23 mouse cellular contexts compared by ENCODE assay signal in the genomic region with DNA sequence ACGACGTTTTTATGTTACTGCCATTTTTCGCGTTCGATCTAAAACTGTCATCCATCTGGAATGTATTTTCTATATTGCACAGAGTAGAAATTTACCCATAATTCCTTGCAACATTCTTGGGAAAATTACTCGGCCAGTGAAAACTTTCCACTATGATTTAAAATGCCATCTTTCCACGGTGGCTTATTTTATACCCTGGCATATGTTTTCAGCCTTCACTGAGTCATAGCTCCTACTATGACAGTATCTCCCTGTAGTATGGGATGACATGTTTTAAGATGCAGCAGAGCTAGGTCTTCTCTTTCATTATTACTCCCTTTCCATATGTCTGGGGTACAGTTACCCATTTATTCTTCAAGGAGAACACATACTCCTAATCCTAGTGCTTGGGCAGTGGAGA.
DNase-seq lines count a peak whose midpoint lies in the region; ATAC-seq lines count a peak whose summit lies in the region.
"Had no signal": no experiment of that assay in that cellular context is flagged by ENCODE, and none has a peak within 500 bp of the region (broad histone marks: within the 10 kb centered on the region; RNA-seq: fewer than 3 reads in every experiment).

No protein-coding gene starts in this region.

- no peak overlapping the region for H3K4me3 ChIP-seq in hindbrain, embryonic 12.5 days

- no peak overlapping the region for H3K27ac ChIP-seq in hindbrain, embryonic 12.5 days

- peak; percentile 97 for ATAC-seq in frontal cortex, adult (ENCODE audit: low TSS enrichment)
- no peak for ATAC-seq in hindbrain, embryonic 12.5 days (ENCODE audit: low FRiP score)
- ATAC-seq: activated CD4-positive, CD25-positive, alpha-beta regulatory T cell, adult 4 months; CD4-positive, CD25-positive, alpha-beta regulatory T cell, adult 4 months; Patski had no signal

- H3K9me3 ChIP-seq in hindbrain, embryonic 12.5 days (replicated peaks): no peaks in the 10 kb centered on the region

- no peaks in the 10 kb centered on the region for H3K36me3 ChIP-seq in hindbrain, embryonic 12.5 days
- H3K36me3 ChIP-seq: G1E had no signal

- DNase-seq in frontal cortex, postnatal 25 days (ENCODE audit: low spot score in 2 of 2): no peak
- peak; percentile 21 for DNase-seq in right cerebral cortex, adult 18-20 months
- no peak for DNase-seq in right cerebral cortex, postnatal 10 days (ENCODE audit: low spot score in 2 of 2)
- DNase-seq in brain, adult 2 months (ENCODE audit: low read depth, low spot score): peak; percentile 63
- peak; percentile 42 for DNase-seq in telencephalon, adult 2 months (ENCODE audit: low read depth, low spot score)
- DNase-seq in lung, adult 18-20 months: no peak
- DNase-seq: adrenal gland, adult 2 months; adrenal gland, adult 8-10 months; adrenal gland, postnatal 10 days; adrenal gland, postnatal 14 days; adrenal gland, postnatal 25 days; adrenal gland, postnatal 36 days; B cell, adult 2 months; cerebellum, adult 11 months; cerebellum, adult 11-12 months; cerebellum, adult 18-20 months had no signal

- 87% methylated on average over 7 of the region's 7 CpGs for WGBS in hindbrain, embryonic 12.5 days

- H3K4me2 ChIP-seq in hindbrain, embryonic 12.5 days (replicated peaks): no peak overlapping the region

- H3K4me1 ChIP-seq in hindbrain, embryonic 12.5 days: no peaks in the 10 kb centered on the region

- no peaks in the 10 kb centered on the region for H3K27me3 ChIP-seq in hindbrain, embryonic 12.5 days
- H3K27me3 ChIP-seq: CH12.LX, Patski had no signal

- no peak overlapping the region for H3K9ac ChIP-seq in hindbrain, embryonic 12.5 days

Comparison
In these comparisons a context has a peak if more than half of its experiments do, and no peak if none do; other contexts are left out.
1. DNase-seq: peak in right cerebral cortex, adult 18-20 months (single experiment), brain, adult 2 months (single experiment) and telencephalon, adult 2 months (single experiment); none in frontal cortex, postnatal 25 days (0 of 2), right cerebral cortex, postnatal 10 days (0 of 2) and lung, adult 18-20 months (0 of 2).